Mouse (Mus musculus): ENCODE results near the gene Yipf2. TPM values are rescaled to one million over a fixed set of nuclear protein-coding genes. Genes with fewer than 3 reads are reported as not detected.

The Yipf2 gene
- 1 to 10 TPM; 7.0 to 9.9 TPM for total RNA-seq (2021)

GRCm38 (mm10) chr9:21592703-21593121 is at the start of gene Yipf2, which contains the start of gene Timm29:
Yipf2 (minus strand) TSS chr9:21592828.
Timm29 (plus strand) TSS chr9:21592722.
- intact Hi-C loops (cut with DNase I) = no loop called here
- peak; percentile 86 for DNase-seq

DNA sequence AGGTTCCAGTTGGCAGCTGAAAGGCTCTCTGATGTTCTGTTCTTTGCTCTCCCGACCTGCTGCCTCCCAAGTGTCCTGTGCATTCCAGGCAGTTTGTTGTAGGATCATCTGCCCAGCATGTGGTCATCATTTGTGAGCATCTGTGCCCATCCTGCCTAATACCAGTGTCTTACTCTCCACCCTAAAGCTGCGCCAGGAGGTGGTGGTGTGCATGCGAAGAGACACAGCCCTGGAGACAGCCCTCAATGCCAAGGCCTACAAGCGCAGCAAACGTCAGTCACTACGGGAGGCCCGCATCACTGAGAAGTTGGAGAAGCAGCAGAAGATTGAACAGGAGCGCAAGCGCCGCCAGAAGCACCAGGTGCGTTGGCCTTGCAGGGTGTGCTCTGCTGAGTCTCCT is 46.4 kb upstream of the Yipf2 start:
- intact Hi-C loops (cut with DNase I) = loop anchor here (5.0 kb wide), 1 partner anchor 33 kb away; no protein-coding TSS in a partner anchor
- DNase-seq = no peak

- DNase-seq = peak; percentile 52
- intact Hi-C loops (cut with DNase I) = loop anchor here (5.0 kb wide), 1 partner anchor 37 kb away; no protein-coding TSS in a partner anchor
These were observed 43.0 kb upstream of the Yipf2 start for GRCm38 (mm10) chr9:21635639-21636038.

GRCm38 (mm10) chr9:21633106-21633505 is 40.5 kb upstream of the Yipf2 start:
- intact Hi-C loops (cut with DNase I) = no loop called here
- no peak for DNase-seq

GRCm38 (mm10) chr9:21630673-21631072 is 38.0 kb upstream of the Yipf2 start:
- intact Hi-C loops (cut with DNase I) = no loop called here
- peak; percentile 33 for DNase-seq

GRCm38 (mm10) chr9:21627145-21627795 is 34.6 kb upstream of the Yipf2 start:
- no peak for DNase-seq
- intact Hi-C loops (cut with DNase I) = no loop called here

GRCm38 (mm10) chr9:21626571-21626970 is 33.9 kb upstream of the Yipf2 start:
- intact Hi-C loops (cut with DNase I) = no loop called here
- no peak for DNase-seq

GRCm38 (mm10) chr9:21625342-21626339 is 33.0 kb upstream of the Yipf2 start:
- no peak for DNase-seq
- intact Hi-C loops (cut with DNase I) = no loop called here

DNA sequence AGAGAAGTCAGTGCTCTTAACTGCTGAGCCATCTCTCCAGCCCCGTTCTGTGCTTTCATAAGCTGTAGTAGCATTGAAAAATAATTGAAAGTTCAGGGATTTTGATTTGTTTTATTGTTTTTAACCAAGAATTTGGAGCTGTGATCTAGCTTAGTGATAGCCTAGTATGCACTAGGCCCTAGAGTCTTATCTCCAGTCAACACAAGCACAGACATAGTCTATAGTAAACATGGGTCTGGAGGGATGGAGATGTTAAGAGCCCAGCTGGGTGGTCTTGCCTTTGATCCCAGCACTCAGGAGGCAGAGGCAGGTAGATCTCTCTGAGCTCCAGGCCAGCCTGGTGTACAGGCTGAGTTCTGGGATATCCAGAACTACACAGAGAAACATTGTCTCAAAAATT is 30.0 kb upstream of the Yipf2 start:
- intact Hi-C loops (cut with DNase I) = no loop called here
- no peak for DNase-seq

DNA sequence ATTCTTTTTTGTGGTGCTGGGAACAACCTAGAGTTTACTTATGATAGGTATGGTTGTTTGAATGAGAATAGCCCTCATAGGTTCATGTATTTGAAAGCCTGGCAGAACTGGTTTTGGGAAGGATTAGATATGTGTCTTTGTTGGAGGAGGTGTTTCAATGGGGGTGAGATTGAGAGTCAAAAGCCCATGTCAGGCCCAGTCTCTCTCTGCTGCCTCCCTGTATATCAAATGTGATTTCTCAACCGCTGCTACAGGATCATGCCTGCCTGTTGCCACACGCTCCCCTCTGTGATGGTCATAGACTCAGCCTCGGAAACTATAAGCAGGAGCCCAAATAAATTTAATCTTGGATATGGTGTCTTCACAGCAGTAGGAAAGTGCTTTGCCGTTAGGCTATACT is 27.6 kb upstream of the Yipf2 start:
- no peak for DNase-seq
- intact Hi-C loops (cut with DNase I) = no loop called here

DNA sequence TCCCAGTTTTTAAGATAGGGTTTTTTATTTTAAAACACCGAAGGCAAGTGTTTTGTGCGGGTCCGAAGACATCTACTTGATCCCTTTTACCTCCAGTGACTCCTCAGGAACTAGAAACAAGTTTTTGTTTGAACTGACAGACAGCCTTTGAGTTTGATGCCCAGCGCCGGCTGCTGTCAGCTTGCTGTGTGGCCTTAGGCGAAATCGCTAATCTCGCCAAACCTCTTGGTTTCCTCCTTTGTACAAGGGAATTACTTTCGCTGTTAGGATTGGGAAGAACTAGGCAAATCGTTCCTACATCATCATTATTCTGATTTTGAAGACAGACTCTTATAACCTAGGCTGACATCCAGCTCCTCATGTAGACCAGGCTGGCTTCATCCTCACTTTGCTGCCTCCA is 24.4 kb upstream of the Yipf2 start:
- peak; percentile 36 for DNase-seq
- intact Hi-C loops (cut with DNase I) = no loop called here

DNA sequence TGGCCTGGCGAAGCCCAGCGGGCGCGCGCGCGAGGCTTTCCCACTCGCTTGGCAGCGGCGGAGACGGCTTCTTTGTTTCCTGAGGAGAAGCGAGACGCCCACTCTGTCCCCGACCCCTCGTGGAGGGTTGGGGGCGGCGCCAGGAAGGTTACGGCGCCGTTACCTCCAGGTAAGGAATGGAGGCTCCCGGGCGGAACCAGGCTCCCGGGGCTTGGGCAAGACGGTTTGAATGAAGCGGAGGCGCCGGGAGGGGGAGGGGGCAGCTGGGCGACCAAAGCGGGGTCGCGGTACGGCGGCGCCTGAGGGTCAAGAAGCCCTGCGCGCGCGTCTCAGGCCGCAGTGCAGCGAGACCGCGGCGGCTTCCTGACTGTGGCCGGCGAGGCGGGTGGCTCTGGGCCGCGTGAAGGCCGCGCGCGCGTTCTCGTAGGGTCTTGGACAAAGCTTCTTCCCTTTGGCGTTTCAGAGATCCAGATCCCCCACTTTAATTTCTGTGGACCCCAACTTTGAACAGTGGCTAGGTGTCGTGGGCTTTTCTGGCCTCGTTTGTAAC is 23.7 kb upstream of the Yipf2 start:
- intact Hi-C loops (cut with DNase I) = no loop called here
- DNase-seq = peak; percentile 95

GRCm38 (mm10) chr9:21615617-21616231 is 23.1 kb upstream of the Yipf2 start, which contains the start of gene Smarca4:
Smarca4 (plus strand) TSS chr9:21616169.
- intact Hi-C loops (cut with DNase I) = no loop called here
- DNase-seq = peak; percentile 100

DNA sequence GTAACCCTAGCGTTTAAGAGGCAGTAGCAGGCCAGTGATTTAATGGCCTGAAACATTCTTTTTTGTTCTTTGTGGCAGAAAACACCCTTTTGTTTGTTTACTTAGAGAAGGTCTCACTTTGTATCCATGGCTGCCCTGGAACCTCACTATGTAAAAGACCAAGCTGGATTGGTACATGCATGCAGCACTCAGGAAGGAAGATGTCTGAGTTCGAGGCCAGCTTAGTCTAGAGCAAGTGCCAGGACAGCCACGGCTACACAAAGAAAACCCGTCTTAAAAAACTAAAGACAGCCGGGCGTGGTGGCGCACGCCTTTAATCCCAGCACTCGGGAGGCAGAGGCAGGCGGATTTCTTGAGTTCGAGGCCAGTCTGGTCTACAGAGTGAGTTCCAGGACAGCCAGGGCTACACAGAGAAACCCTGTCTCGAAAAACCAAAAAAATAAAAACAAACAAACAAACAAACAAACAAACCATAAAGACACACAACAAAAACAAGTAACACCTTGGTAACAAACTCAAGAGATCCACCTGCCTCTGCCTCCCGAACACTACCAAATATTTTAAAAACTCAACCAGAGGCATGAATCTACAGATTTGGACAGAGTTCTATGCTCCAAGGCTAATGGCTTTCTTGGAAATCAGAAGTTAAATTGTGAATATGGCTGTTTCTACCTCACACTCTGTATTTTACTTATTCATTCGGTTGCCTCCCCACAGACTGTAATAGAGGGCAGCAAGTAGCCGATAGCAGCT is 22.4 kb upstream of the Yipf2 start:
- intact Hi-C loops (cut with DNase I) = no loop called here
- DNase-seq = no peak

GRCm38 (mm10) chr9:21609861-21610260 is 17.2 kb upstream of the Yipf2 start:
- DNase-seq = no peak
- intact Hi-C loops (cut with DNase I) = no loop called here

- intact Hi-C loops (cut with DNase I) = no loop called here
- DNase-seq = no peak
These were observed 14.0 kb upstream of the Yipf2 start for GRCm38 (mm10) chr9:21606648-21607047.

DNA sequence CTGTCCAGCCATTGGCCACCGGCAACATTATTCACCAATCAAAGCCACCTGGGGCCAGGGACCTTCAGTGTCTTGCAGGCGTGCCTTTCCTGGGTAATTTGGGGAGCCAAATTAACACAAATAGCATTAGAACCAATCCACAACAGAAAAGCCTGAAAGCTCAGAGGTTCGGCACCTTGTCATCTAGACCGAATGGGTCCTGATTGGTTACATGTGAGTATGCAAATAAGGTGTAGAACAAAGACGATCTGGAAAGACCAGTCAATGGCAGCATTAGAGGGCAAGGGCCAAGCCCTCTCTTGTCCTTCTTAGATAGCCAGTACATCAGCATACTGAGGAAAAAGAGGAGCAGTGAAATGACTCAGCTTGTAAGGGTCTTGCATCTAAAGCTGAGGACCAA is 13.2 kb upstream of the Yipf2 start:
- intact Hi-C loops (cut with DNase I) = no loop called here
- no peak for DNase-seq

DNA sequence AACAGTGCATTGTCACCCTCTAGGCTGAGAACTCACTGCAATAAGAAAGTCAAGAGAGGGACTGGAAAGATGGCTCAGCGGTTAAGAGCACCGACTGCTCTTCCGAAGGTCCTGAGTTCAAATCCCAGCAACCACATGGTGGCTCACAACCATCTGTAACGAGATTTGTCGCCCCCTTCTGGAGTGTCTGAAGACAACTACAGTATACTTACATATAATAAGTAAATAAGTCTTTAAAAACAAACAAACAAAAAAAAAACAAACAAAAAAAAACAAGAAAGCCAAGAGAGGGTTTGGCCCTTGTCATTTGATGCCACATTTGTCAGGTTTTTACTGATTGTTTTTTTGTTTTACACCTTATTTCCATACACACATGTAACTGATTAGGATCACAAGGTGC is 11.5 kb upstream of the Yipf2 start:
- DNase-seq = no peak
- intact Hi-C loops (cut with DNase I) = no loop called here

- DNase-seq = peak; percentile 62
- intact Hi-C loops (cut with DNase I) = no loop called here
These were observed 9.2 kb upstream of the Yipf2 start for GRCm38 (mm10) chr9:21601722-21602399.

- DNase-seq = no peak
- intact Hi-C loops (cut with DNase I) = no loop called here
These were observed 8.4 kb upstream of the Yipf2 start for GRCm38 (mm10) chr9:21601073-21601472.

Data from left cerebral cortex, postnatal 4 days (tissue).